13 mouse cellular contexts compared by ENCODE assay signal in genomic region chr15:79111774-79112173, GRCm38 (mm10). TPM values are rescaled to one million over a fixed set of nuclear protein-coding genes. Genes with fewer than 3 reads are reported as not detected.
DNase-seq lines count a peak whose midpoint lies in the region; ATAC-seq and TF ChIP-seq lines count a peak whose summit lies in the region.
"Had no signal": no experiment of that assay in that cellular context is flagged by ENCODE, and none has a peak within 500 bp of the region (broad histone marks: within the 10 kb centered on the region; RNA-seq: fewer than 3 reads in every experiment).

No protein-coding gene starts in this region.

- H3K27me3 ChIP-seq in forebrain, postnatal 0 days (ENCODE audit: insufficient read depth, low read length), result no peaks in the 10 kb centered on the region
- H3K27me3 ChIP-seq in forebrain, embryonic 15.5 days, result no peaks in the 10 kb centered on the region
- no peaks in the 10 kb centered on the region for H3K27me3 ChIP-seq in midbrain, embryonic 14.5 days (ENCODE audit: control insufficient read depth, insufficient read depth, low read length)
- H3K27me3 ChIP-seq in midbrain, postnatal 0 days (ENCODE audit: insufficient read depth, low read length), result no peaks in the 10 kb centered on the region
- H3K27me3 ChIP-seq in heart, postnatal 0 days (ENCODE audit: control insufficient read depth, insufficient read depth, low read length), result no peaks in the 10 kb centered on the region
- H3K27me3 ChIP-seq in stomach, embryonic 16.5 days (ENCODE audit: control insufficient read depth, insufficient read depth, low read length), result no peaks in the 10 kb centered on the region
- H3K27me3 ChIP-seq: limb, embryonic 15.5 days had no signal

- H3K27ac ChIP-seq in forebrain, postnatal 0 days (ENCODE audit: low read depth, low read length), result no peak overlapping the region
- no peak overlapping the region for H3K27ac ChIP-seq in forebrain, embryonic 15.5 days (replicated peaks)
- H3K27ac ChIP-seq in midbrain, embryonic 14.5 days (replicated peaks; ENCODE audit: low read depth, low read length), result no peak overlapping the region
- H3K27ac ChIP-seq in midbrain, postnatal 0 days (ENCODE audit: low read depth, low read length), result no peak overlapping the region
- H3K27ac ChIP-seq in heart, postnatal 0 days (ENCODE audit: low read depth), result peak overlapping the region; percentile 96
- peak overlapping the region; percentile 32; the same call in 1 of the 2 replicates for H3K27ac ChIP-seq in stomach, embryonic 16.5 days (ENCODE audit: low read length)
- H3K27ac ChIP-seq: limb, embryonic 15.5 days; midbrain, embryonic 13.5 days had no signal

- H3K36me3 ChIP-seq in forebrain, postnatal 0 days (ENCODE audit: insufficient read depth), result 0 out of 2 replicates have a peak, but pooled peaks cover 14% of the 10 kb centered on the region
- H3K36me3 ChIP-seq in forebrain, embryonic 15.5 days, result peaks cover 10% of the 10 kb centered on the region
- H3K36me3 ChIP-seq in midbrain, embryonic 14.5 days (ENCODE audit: control insufficient read depth, insufficient read depth, low read length), result peaks cover 20% of the 10 kb centered on the region
- H3K36me3 ChIP-seq in midbrain, postnatal 0 days (ENCODE audit: insufficient read depth, low read length), result peaks cover 21% of the 10 kb centered on the region
- peaks cover 35% of the 10 kb centered on the region for H3K36me3 ChIP-seq in heart, postnatal 0 days (replicated peaks; ENCODE audit: control insufficient read depth, insufficient read depth, low read length)
- no peaks in the 10 kb centered on the region for H3K36me3 ChIP-seq in stomach, embryonic 16.5 days (ENCODE audit: control insufficient read depth, insufficient read depth, low read length)

- WGBS in forebrain, postnatal 0 days, result 65% methylated on average over 4 of the region's 4 CpGs
- 68% methylated on average over 4 of the region's 4 CpGs for WGBS in forebrain, embryonic 15.5 days
- 86% methylated on average over 4 of the region's 4 CpGs for WGBS in midbrain, embryonic 14.5 days
- WGBS in midbrain, postnatal 0 days, result 72% methylated on average over 4 of the region's 4 CpGs
- 22% methylated on average over 4 of the region's 4 CpGs for WGBS in heart, postnatal 0 days
- WGBS in stomach, embryonic 16.5 days, result 48% methylated on average over 4 of the region's 4 CpGs

- H3K4me2 ChIP-seq in forebrain, postnatal 0 days (ENCODE audit: low read depth), result no peak overlapping the region
- no peak overlapping the region for H3K4me2 ChIP-seq in forebrain, embryonic 15.5 days (replicated peaks)
- no peak overlapping the region for H3K4me2 ChIP-seq in midbrain, embryonic 14.5 days (ENCODE audit: low read length)
- no peak overlapping the region for H3K4me2 ChIP-seq in midbrain, postnatal 0 days (ENCODE audit: low read depth, low read length, poor library complexity, severe bottlenecking)
- peak overlapping the region; percentile 98 for H3K4me2 ChIP-seq in heart, postnatal 0 days (ENCODE audit: low read depth, low read length)
- H3K4me2 ChIP-seq in stomach, embryonic 16.5 days (ENCODE audit: low read depth, low read length), result peak overlapping the region; percentile 78

- H3K9ac ChIP-seq in forebrain, postnatal 0 days, result no peak overlapping the region
- H3K9ac ChIP-seq in forebrain, embryonic 15.5 days (replicated peaks), result no peak overlapping the region
- no peak overlapping the region for H3K9ac ChIP-seq in midbrain, embryonic 14.5 days (replicated peaks; ENCODE audit: low read length)
- H3K9ac ChIP-seq in midbrain, postnatal 0 days (replicated peaks; ENCODE audit: low read length, poor library complexity, severe bottlenecking), result no peak overlapping the region
- peak overlapping the region; percentile 93; the same call in 1 of the 2 replicates for H3K9ac ChIP-seq in heart, postnatal 0 days (replicated peaks; ENCODE audit: low read depth, low read length)
- 0 out of 2 replicates have a peak overlapping the region, but pooled peaks have one; percentile 38 for H3K9ac ChIP-seq in stomach, embryonic 16.5 days (ENCODE audit: low read length)
- H3K9ac ChIP-seq: limb, embryonic 15.5 days; midbrain, embryonic 13.5 days had no signal

- ATAC-seq in forebrain, postnatal 0 days, result no peak
- ATAC-seq in forebrain, embryonic 15.5 days (replicated peaks), result no peak
- ATAC-seq in midbrain, embryonic 14.5 days (ENCODE audit: low FRiP score, low TSS enrichment), result no peak
- no peak for ATAC-seq in midbrain, postnatal 0 days (ENCODE audit: low FRiP score)
- ATAC-seq in heart, postnatal 0 days (ENCODE audit: insufficient read depth, low read depth), result peak; percentile 65
- ATAC-seq in stomach, embryonic 16.5 days (ENCODE audit: insufficient read depth, low FRiP score), result no peak
- ATAC-seq: midbrain, embryonic 13.5 days had no signal

- peaks cover 22% of the 10 kb centered on the region; the same call in 1 of the 2 replicates for H3K4me1 ChIP-seq in forebrain, postnatal 0 days (ENCODE audit: insufficient read depth)
- peaks cover 34% of the 10 kb centered on the region for H3K4me1 ChIP-seq in forebrain, embryonic 15.5 days
- H3K4me1 ChIP-seq in midbrain, embryonic 14.5 days (ENCODE audit: control insufficient read depth, insufficient read depth, low read length), result peaks cover 25% of the 10 kb centered on the region
- H3K4me1 ChIP-seq in midbrain, postnatal 0 days (ENCODE audit: insufficient read depth, low read length), result peaks cover 10% of the 10 kb centered on the region; the same call in 1 of the 2 replicates
- peaks cover 22% of the 10 kb centered on the region; the same call in 1 of the 2 replicates for H3K4me1 ChIP-seq in heart, postnatal 0 days (ENCODE audit: control insufficient read depth, insufficient read depth)
- H3K4me1 ChIP-seq in stomach, embryonic 16.5 days (ENCODE audit: control insufficient read depth, insufficient read depth, low read length), result peaks cover 21% of the 10 kb centered on the region

- H3K9me3 ChIP-seq in forebrain, postnatal 0 days (ENCODE audit: low read length), result no peaks in the 10 kb centered on the region
- no peaks in the 10 kb centered on the region for H3K9me3 ChIP-seq in forebrain, embryonic 15.5 days
- H3K9me3 ChIP-seq in midbrain, embryonic 14.5 days (ENCODE audit: control insufficient read depth, low read length), result no peaks in the 10 kb centered on the region
- no peaks in the 10 kb centered on the region for H3K9me3 ChIP-seq in midbrain, postnatal 0 days (ENCODE audit: low read length)
- H3K9me3 ChIP-seq in heart, postnatal 0 days (replicated peaks; ENCODE audit: control insufficient read depth, low read length), result no peaks in the 10 kb centered on the region
- no peaks in the 10 kb centered on the region for H3K9me3 ChIP-seq in stomach, embryonic 16.5 days (replicated peaks; ENCODE audit: control insufficient read depth, low read length)
- H3K9me3 ChIP-seq: limb, embryonic 15.5 days; midbrain, embryonic 13.5 days had no signal

- H3K4me3 ChIP-seq in forebrain, postnatal 0 days (ENCODE audit: low read depth, low read length), result no peak overlapping the region
- H3K4me3 ChIP-seq in forebrain, embryonic 15.5 days, result no peak overlapping the region
- no peak overlapping the region for H3K4me3 ChIP-seq in midbrain, embryonic 14.5 days (replicated peaks; ENCODE audit: low read depth, low read length)
- H3K4me3 ChIP-seq in midbrain, postnatal 0 days (ENCODE audit: low read depth, low read length), result no peak overlapping the region
- H3K4me3 ChIP-seq in heart, postnatal 0 days (ENCODE audit: low read depth, low read length), result peak overlapping the region; percentile 22
- peak overlapping the region; percentile 8; the same call in 1 of the 2 replicates for H3K4me3 ChIP-seq in stomach, embryonic 16.5 days (replicated peaks; ENCODE audit: low read length)
- H3K4me3 ChIP-seq: limb, embryonic 15.5 days had no signal

- no peak for TF ChIP-seq CTCF in forebrain, postnatal 0 days (IDR thresholded peaks at IDR 0.05; ENCODE audit: low read depth)
- TF ChIP-seq CTCF in midbrain, postnatal 0 days (IDR thresholded peaks at IDR 0.05), result no peak
- TF ChIP-seq CTCF in heart, postnatal 0 days (IDR thresholded peaks at IDR 0.05; ENCODE audit: low read depth), result no peak

- peak; percentile 69; the same call in 1 of the 2 replicates for TF ChIP-seq EP300 in heart, postnatal 0 days (IDR thresholded peaks at IDR 0.05; ENCODE audit: low read depth)

- DNase-seq in forebrain, postnatal 0 days, result peak; percentile 19
- peak; percentile 27 for DNase-seq in midbrain, embryonic 14.5 days
- DNase-seq in midbrain, postnatal 0 days (ENCODE audit: low spot score), result no peak
- DNase-seq in heart, postnatal 0 days (ENCODE audit: low spot score), result peak; percentile 92
- DNase-seq in spleen, postnatal 14 days (ENCODE audit: low spot score in 2 of 2), result no peak
- DNase-seq in frontal cortex, postnatal 25 days (ENCODE audit: low spot score in 2 of 2), result no peak
- DNase-seq: cerebellum, adult 9-11 months; gastrocnemius, postnatal 10 days; thymus, adult 18-20 months had no signal

RNA-seq across cellular contexts. Expression of gene Micall1, which starts 3.1 kb away (rescaled TPM):
- total RNA-seq in forebrain, postnatal 0 days (2014; rRNA removed), result 23.8 and 29.1 TPM in 2 replicates
- 7.2 and 8.0 TPM in 2 replicates for polyA plus RNA-seq in forebrain, postnatal 0 days (2015; fragmentation: Nextera tagmentation; extraction: Ambion mirVana)
- 8.0 and 9.7 TPM in 2 replicates for polyA plus RNA-seq in forebrain, embryonic 15.5 days (2015; fragmentation: Nextera tagmentation; extraction: Ambion mirVana)
- 11.8 and 11.9 TPM in 2 replicates for polyA plus RNA-seq in midbrain, embryonic 14.5 days (2014; fragmentation: Nextera tagmentation; extraction: Ambion mirVana)
- total RNA-seq in midbrain, postnatal 0 days (2014; rRNA removed), result 33.4 and 35.5 TPM in 2 replicates
- 8.9 and 10.3 TPM in 2 replicates for polyA plus RNA-seq in midbrain, postnatal 0 days (2015; fragmentation: Nextera tagmentation; extraction: Ambion mirVana)
- total RNA-seq in heart, postnatal 0 days (2014; rRNA removed; ENCODE audit: low replicate concordance), result 45.9 and 52.9 TPM in 2 replicates
- 13.2 and 19.0 TPM in 2 replicates for polyA plus RNA-seq in heart, postnatal 0 days (2015; fragmentation: Nextera tagmentation; extraction: Ambion mirVana)
- polyA plus RNA-seq in stomach, embryonic 16.5 days (2015; fragmentation: Nextera tagmentation; extraction: Ambion mirVana), result 10.4 and 11.2 TPM in 2 replicates

RNA-seq across cellular contexts. Expression of gene Polr2f, which starts 29.0 kb away (rescaled TPM):
- 48.6 and 111 TPM in 2 replicates for total RNA-seq in forebrain, postnatal 0 days (2014; rRNA removed)
- 362 and 414 TPM in 2 replicates for polyA plus RNA-seq in forebrain, postnatal 0 days (2015; fragmentation: Nextera tagmentation; extraction: Ambion mirVana)
- 293 and 308 TPM in 2 replicates for polyA plus RNA-seq in forebrain, embryonic 15.5 days (2015; fragmentation: Nextera tagmentation; extraction: Ambion mirVana)
- polyA plus RNA-seq in midbrain, embryonic 14.5 days (2014; fragmentation: Nextera tagmentation; extraction: Ambion mirVana), result 287 and 355 TPM in 2 replicates
- 59.7 and 67.5 TPM in 2 replicates for total RNA-seq in midbrain, postnatal 0 days (2014; rRNA removed)
- polyA plus RNA-seq in midbrain, postnatal 0 days (2015; fragmentation: Nextera tagmentation; extraction: Ambion mirVana), result 341 and 344 TPM in 2 replicates
- total RNA-seq in heart, postnatal 0 days (2014; rRNA removed; ENCODE audit: low replicate concordance), result 50.2 and 84.8 TPM in 2 replicates
- 271 and 286 TPM in 2 replicates for polyA plus RNA-seq in heart, postnatal 0 days (2015; fragmentation: Nextera tagmentation; extraction: Ambion mirVana)
- 281 and 302 TPM in 2 replicates for polyA plus RNA-seq in stomach, embryonic 16.5 days (2015; fragmentation: Nextera tagmentation; extraction: Ambion mirVana)

RNA-seq across cellular contexts. Expression of gene 1700088E04Rik, which starts 29.3 kb away (rescaled TPM):
- total RNA-seq in forebrain, postnatal 0 days (2014; rRNA removed), result 11.8 and 15.2 TPM in 2 replicates
- 19.3 and 23.7 TPM in 2 replicates for polyA plus RNA-seq in forebrain, postnatal 0 days (2015; fragmentation: Nextera tagmentation; extraction: Ambion mirVana)
- 11.9 and 16.8 TPM in 2 replicates for polyA plus RNA-seq in forebrain, embryonic 15.5 days (2015; fragmentation: Nextera tagmentation; extraction: Ambion mirVana)
- 14.0 and 17.3 TPM in 2 replicates for polyA plus RNA-seq in midbrain, embryonic 14.5 days (2014; fragmentation: Nextera tagmentation; extraction: Ambion mirVana)
- 9.5 and 11.7 TPM in 2 replicates for total RNA-seq in midbrain, postnatal 0 days (2014; rRNA removed)
- 15.9 and 21.6 TPM in 2 replicates for polyA plus RNA-seq in midbrain, postnatal 0 days (2015; fragmentation: Nextera tagmentation; extraction: Ambion mirVana)
- total RNA-seq in heart, postnatal 0 days (2014; rRNA removed; ENCODE audit: low replicate concordance), result 2.2 TPM in 1 of 2 replicates, not detected in the other
- polyA plus RNA-seq in heart, postnatal 0 days (2015; fragmentation: Nextera tagmentation; extraction: Ambion mirVana), result 8.8 and 10.7 TPM in 2 replicates
- 6.9 and 7.3 TPM in 2 replicates for polyA plus RNA-seq in stomach, embryonic 16.5 days (2015; fragmentation: Nextera tagmentation; extraction: Ambion mirVana)

RNA-seq across cellular contexts. Expression of gene Eif3l, which starts 36.8 kb away (rescaled TPM):
- total RNA-seq in forebrain, postnatal 0 days (2014; rRNA removed), result 213 and 218 TPM in 2 replicates
- 179 and 191 TPM in 2 replicates for polyA plus RNA-seq in forebrain, postnatal 0 days (2015; fragmentation: Nextera tagmentation; extraction: Ambion mirVana)
- polyA plus RNA-seq in forebrain, embryonic 15.5 days (2015; fragmentation: Nextera tagmentation; extraction: Ambion mirVana), result 192 and 195 TPM in 2 replicates
- polyA plus RNA-seq in midbrain, embryonic 14.5 days (2014; fragmentation: Nextera tagmentation; extraction: Ambion mirVana), result 141 and 182 TPM in 2 replicates
- total RNA-seq in midbrain, postnatal 0 days (2014; rRNA removed), result 197 and 205 TPM in 2 replicates
- 160 and 168 TPM in 2 replicates for polyA plus RNA-seq in midbrain, postnatal 0 days (2015; fragmentation: Nextera tagmentation; extraction: Ambion mirVana)
- 183 and 210 TPM in 2 replicates for total RNA-seq in heart, postnatal 0 days (2014; rRNA removed; ENCODE audit: low replicate concordance)
- polyA plus RNA-seq in heart, postnatal 0 days (2015; fragmentation: Nextera tagmentation; extraction: Ambion mirVana), result 114 and 123 TPM in 2 replicates
- 208 and 211 TPM in 2 replicates for polyA plus RNA-seq in stomach, embryonic 16.5 days (2015; fragmentation: Nextera tagmentation; extraction: Ambion mirVana)

RNA-seq across cellular contexts. Expression of gene Ankrd54, which starts 49.1 kb away (rescaled TPM):
- 43.3 and 50.5 TPM in 2 replicates for total RNA-seq in forebrain, postnatal 0 days (2014; rRNA removed)
- polyA plus RNA-seq in forebrain, postnatal 0 days (2015; fragmentation: Nextera tagmentation; extraction: Ambion mirVana), result 41.2 and 45.8 TPM in 2 replicates
- 61.6 and 65.5 TPM in 2 replicates for polyA plus RNA-seq in forebrain, embryonic 15.5 days (2015; fragmentation: Nextera tagmentation; extraction: Ambion mirVana)
- polyA plus RNA-seq in midbrain, embryonic 14.5 days (2014; fragmentation: Nextera tagmentation; extraction: Ambion mirVana), result 50.2 and 52.6 TPM in 2 replicates
- 53.5 and 57.5 TPM in 2 replicates for total RNA-seq in midbrain, postnatal 0 days (2014; rRNA removed)
- 44.5 and 45.5 TPM in 2 replicates for polyA plus RNA-seq in midbrain, postnatal 0 days (2015; fragmentation: Nextera tagmentation; extraction: Ambion mirVana)
- 20.9 and 27.1 TPM in 2 replicates for total RNA-seq in heart, postnatal 0 days (2014; rRNA removed; ENCODE audit: low replicate concordance)
- polyA plus RNA-seq in heart, postnatal 0 days (2015; fragmentation: Nextera tagmentation; extraction: Ambion mirVana), result 14.1 and 15.6 TPM in 2 replicates
- 35.7 and 35.8 TPM in 2 replicates for polyA plus RNA-seq in stomach, embryonic 16.5 days (2015; fragmentation: Nextera tagmentation; extraction: Ambion mirVana)

Comparison
In these comparisons a context has a peak if more than half of its experiments do, and no peak if none do; other contexts are left out.
1. DNase-seq: peak in forebrain, postnatal 0 days (single experiment), midbrain, embryonic 14.5 days (single experiment) and heart, postnatal 0 days (single experiment); none in midbrain, postnatal 0 days (single experiment), spleen, postnatal 14 days (0 of 2) and frontal cortex, postnatal 25 days (0 of 2).
2. H3K27ac ChIP-seq: peak in heart, postnatal 0 days (single experiment) and stomach, embryonic 16.5 days (single experiment); none in forebrain, postnatal 0 days (single experiment), forebrain, embryonic 15.5 days (single experiment), midbrain, embryonic 14.5 days (single experiment) and midbrain, postnatal 0 days (single experiment).
3. H3K4me2 ChIP-seq: peak in heart, postnatal 0 days (single experiment) and stomach, embryonic 16.5 days (single experiment); none in forebrain, postnatal 0 days (single experiment), forebrain, embryonic 15.5 days (single experiment), midbrain, embryonic 14.5 days (single experiment) and midbrain, postnatal 0 days (single experiment).
4. H3K4me3 ChIP-seq: peak in heart, postnatal 0 days (single experiment) and stomach, embryonic 16.5 days (single experiment); none in forebrain, postnatal 0 days (single experiment), forebrain, embryonic 15.5 days (single experiment), midbrain, embryonic 14.5 days (single experiment) and midbrain, postnatal 0 days (single experiment).
5. H3K9ac ChIP-seq: peak in heart, postnatal 0 days (single experiment) and stomach, embryonic 16.5 days (single experiment); none in forebrain, postnatal 0 days (single experiment), forebrain, embryonic 15.5 days (single experiment), midbrain, embryonic 14.5 days (single experiment) and midbrain, postnatal 0 days (single experiment).